Mouse (Mus musculus) midbrain, embryonic 12.5 days (tissue): ENCODE measurements around the gene Cd3eap. TPM values are rescaled to one million over a fixed set of nuclear protein-coding genes. Genes with fewer than 3 reads are reported as not detected.

Experiments used
- ATAC-seq: fragments of 200-750 bp; cut with Nextera tagmentation; 2 replicates; pipeline ENCODE4 v1.8.0; 2017; ENCODE audit warnings: low read depth, moderate TSS enrichment, moderate library complexity; ENCODE audit not compliant: low FRiP score
- H3K27ac ChIP-seq: fragments of 300-500 bp; sonication (generic); replicated peaks from 2 replicates; pipeline ENCODE4 v1.5.1; 2016; ENCODE audit warnings: mild to moderate bottlenecking
- H3K27me3 ChIP-seq: fragments of 300-500 bp; sonication (generic); 2 replicates; pipeline ENCODE4 v1.6.1; 2016; ENCODE audit warnings: mild to moderate bottlenecking
- H3K36me3 ChIP-seq: fragments of 300-500 bp; sonication (generic); 2 replicates; pipeline ENCODE4 v1.6.1; 2016
- H3K4me1 ChIP-seq: fragments of 300-500 bp; sonication (generic); 2 replicates; pipeline ENCODE4 v1.6.1; 2016
- H3K4me2 ChIP-seq: fragments of 300-500 bp; sonication (generic); replicated peaks from 2 replicates; pipeline ENCODE4 v1.6.1; 2016; ENCODE audit warnings: mild to moderate bottlenecking, moderate library complexity
- H3K4me3 ChIP-seq: fragments of 300-500 bp; sonication (generic); 2 replicates; pipeline ENCODE4 v1.5.1; 2016; ENCODE audit warnings: mild to moderate bottlenecking
- H3K9ac ChIP-seq: fragments of 300-500 bp; sonication (generic); replicated peaks from 2 replicates; pipeline ENCODE4 v1.6.1; 2016; ENCODE audit warnings: mild to moderate bottlenecking, moderate library complexity
- H3K9me3 ChIP-seq: fragments of 300-500 bp; sonication (generic); 2 replicates; pipeline ENCODE4 v1.6.1; 2016; ENCODE audit warnings: mild to moderate bottlenecking
- WGBS: fragments of 180-500 bp; shearing (Covaris S2); methylation state at CpG from one replicate; pipeline ENCODE4 v1.1.7; 2016; 5-methylcytosine and 5-hydroxymethylcytosine counted together
- polyA plus RNA-seq: library from polyadenylated mRNA; unstranded; fragments of >200 nt; fragmentation: Nextera tagmentation; extraction: Ambion mirVana; gene quantifications from 2 replicates; pipeline ENCODE4 v1.2.1, GENCODE M21; 2016

Cd3eap gene
- polyA plus RNA-seq, 1 experiment from 2014 or later: 19.1 TPM

GRCm38 (mm10) chr7:19326359-19326758 is 32.9 kb downstream of the Cd3eap start:
- Histone ChIP-seq H3K27me3 (peaks cover 17% of the 10 kb centered on the region), H3K4me2 (peak overlapping the region; percentile 56), H3K9me3 (no peaks in the 10 kb centered on the region), H3K36me3 (no peaks in the 10 kb centered on the region), H3K27ac (peak overlapping the region; percentile 31), H3K9ac (0 out of 2 replicates have a peak overlapping the region, but pooled peaks have one; percentile 28), H3K4me1 (peaks cover 19% of the 10 kb centered on the region), H3K4me3 (peak overlapping the region; percentile 35)
- peak; percentile 75 for ATAC-seq
- WGBS: under 1% methylated on average over 20 of the region's 20 CpGs

- Histone ChIP-seq H3K4me2 (peak overlapping the region; percentile 56), H3K9ac (no peak overlapping the region), H3K27me3 (peaks cover 13% of the 10 kb centered on the region; the same call in 1 of the 2 replicates), H3K4me3 (no peak overlapping the region), H3K27ac (no peak overlapping the region), H3K4me1 (peaks cover 21% of the 10 kb centered on the region), H3K9me3 (no peaks in the 10 kb centered on the region), H3K36me3 (no peaks in the 10 kb centered on the region)
- ATAC-seq: no peak
- 74% methylated on average over 21 of the region's 21 CpGs for WGBS
Observed at GRCm38 (mm10) chr7:19325262-19326199, 33.8 kb downstream of the Cd3eap start.

GRCm38 (mm10) chr7:19324221-19324620 is 35.1 kb downstream of the Cd3eap start:
- no peak overlapping the region for H3K4me3 ChIP-seq
- H3K9me3 ChIP-seq: no peaks in the 10 kb centered on the region
- no peak for ATAC-seq
- 87% methylated on average over 11 of the region's 11 CpGs for WGBS
- no peaks in the 10 kb centered on the region for H3K36me3 ChIP-seq
- H3K4me2 ChIP-seq: no peak overlapping the region
- peaks cover 32% of the 10 kb centered on the region for H3K4me1 ChIP-seq
- H3K9ac ChIP-seq: no peak overlapping the region
- H3K27ac ChIP-seq: no peak overlapping the region
- H3K27me3 ChIP-seq: peaks cover 16% of the 10 kb centered on the region

GRCm38 (mm10) chr7:19322489-19322888 is 36.8 kb downstream of the Cd3eap start:
- 66% methylated on average over 9 of the region's 9 CpGs for WGBS

GRCm38 (mm10) chr7:19321464-19321863 is 37.8 kb downstream of the Cd3eap start:
- 69% methylated on average over 5 of the region's 5 CpGs for WGBS
- Histone ChIP-seq H3K27me3 (peaks cover 39% of the 10 kb centered on the region), H3K27ac (no peak overlapping the region)

More at GRCm38 (mm10) chr7:19322489-19322888, 36.8 kb downstream of the Cd3eap start:
- H3K4me2 ChIP-seq: no peak overlapping the region
- H3K4me3 ChIP-seq: no peak overlapping the region
- peaks cover 32% of the 10 kb centered on the region for H3K27me3 ChIP-seq
- ATAC-seq: no peak
- peaks cover 34% of the 10 kb centered on the region for H3K4me1 ChIP-seq
- H3K9me3 ChIP-seq: no peaks in the 10 kb centered on the region
- no peaks in the 10 kb centered on the region for H3K36me3 ChIP-seq
- H3K9ac ChIP-seq: no peak overlapping the region
- no peak overlapping the region for H3K27ac ChIP-seq

GRCm38 (mm10) chr7:19320637-19321036 is 38.6 kb downstream of the Cd3eap start:
- H3K27ac ChIP-seq: no peak overlapping the region; the same call in 1 of the 2 replicates
- peak overlapping the region; percentile 48; the same call in 1 of the 2 replicates for H3K4me3 ChIP-seq
- H3K4me1 ChIP-seq: peaks cover 19% of the 10 kb centered on the region
- 43% methylated on average over 7 of the region's 7 CpGs for WGBS
- no peak overlapping the region; the same call in 1 of the 2 replicates for H3K9ac ChIP-seq
- H3K27me3 ChIP-seq: peaks cover 39% of the 10 kb centered on the region
- no peaks in the 10 kb centered on the region for H3K36me3 ChIP-seq
- H3K9me3 ChIP-seq: no peaks in the 10 kb centered on the region
- no peak for ATAC-seq
- peak overlapping the region; percentile 73 for H3K4me2 ChIP-seq

More at GRCm38 (mm10) chr7:19321464-19321863, 37.8 kb downstream of the Cd3eap start:
- Histone ChIP-seq H3K9me3 (no peaks in the 10 kb centered on the region), H3K4me3 (no peak overlapping the region), H3K4me2 (no peak overlapping the region), H3K9ac (no peak overlapping the region), H3K36me3 (no peaks in the 10 kb centered on the region), H3K4me1 (peaks cover 25% of the 10 kb centered on the region)
- ATAC-seq: no peak

GRCm38 (mm10) chr7:19319906-19320305 is 39.4 kb downstream of the Cd3eap start:
- ATAC-seq: peak; percentile 93
- no peak overlapping the region; the same call in 1 of the 2 replicates for H3K27ac ChIP-seq
- H3K27me3 ChIP-seq: peaks cover 43% of the 10 kb centered on the region
- no peaks in the 10 kb centered on the region for H3K9me3 ChIP-seq
- peak overlapping the region; percentile 73 for H3K4me2 ChIP-seq
- peaks cover 19% of the 10 kb centered on the region for H3K4me1 ChIP-seq
- H3K4me3 ChIP-seq: peak overlapping the region; percentile 48
- peak overlapping the region; percentile 51; the same call in 1 of the 2 replicates for H3K9ac ChIP-seq
- H3K36me3 ChIP-seq: no peaks in the 10 kb centered on the region
- under 1% methylated on average over 41 of the region's 41 CpGs for WGBS

GRCm38 (mm10) chr7:19319458-19319857 is 39.8 kb downstream of the Cd3eap start:
- Histone ChIP-seq H3K9me3 (no peaks in the 10 kb centered on the region), H3K36me3 (no peaks in the 10 kb centered on the region), H3K27ac (0 out of 2 replicates have a peak overlapping the region, but pooled peaks have one; percentile 11), H3K9ac (peak overlapping the region; percentile 51; the same call in 1 of the 2 replicates), H3K4me2 (peak overlapping the region; percentile 73), H3K27me3 (peaks cover 48% of the 10 kb centered on the region), H3K4me3 (peak overlapping the region; percentile 48), H3K4me1 (peaks cover 19% of the 10 kb centered on the region)
- WGBS: 19% methylated on average over 9 of the region's 9 CpGs
- peak; percentile 73 for ATAC-seq

- Histone ChIP-seq H3K4me1 (peaks cover 19% of the 10 kb centered on the region), H3K36me3 (no peaks in the 10 kb centered on the region), H3K27me3 (peaks cover 55% of the 10 kb centered on the region), H3K9ac (no peak overlapping the region), H3K27ac (no peak overlapping the region), H3K4me3 (no peak overlapping the region), H3K9me3 (no peaks in the 10 kb centered on the region), H3K4me2 (no peak overlapping the region)
- no peak for ATAC-seq
- 77% methylated on average over 7 of the region's 7 CpGs for WGBS
Observed at GRCm38 (mm10) chr7:19318676-19319075, 40.6 kb downstream of the Cd3eap start.

GRCm38 (mm10) chr7:19318201-19318600 is 41.1 kb downstream of the Cd3eap start:
- H3K4me1 ChIP-seq: peaks cover 19% of the 10 kb centered on the region
- H3K36me3 ChIP-seq: no peaks in the 10 kb centered on the region
- no peak overlapping the region for H3K4me3 ChIP-seq
- H3K9me3 ChIP-seq: no peaks in the 10 kb centered on the region
- H3K4me2 ChIP-seq: no peak overlapping the region
- H3K27me3 ChIP-seq: peaks cover 55% of the 10 kb centered on the region
- no peak overlapping the region for H3K27ac ChIP-seq
- ATAC-seq: no peak
- H3K9ac ChIP-seq: no peak overlapping the region
- 71% methylated on average over 2 of the region's 2 CpGs for WGBS

- ATAC-seq: no peak
- Histone ChIP-seq H3K27me3 (peaks cover 57% of the 10 kb centered on the region), H3K9me3 (no peaks in the 10 kb centered on the region), H3K27ac (no peak overlapping the region), H3K36me3 (no peaks in the 10 kb centered on the region), H3K4me2 (no peak overlapping the region), H3K9ac (peak overlapping the region; percentile 39; the same call in 1 of the 2 replicates), H3K4me1 (peaks cover 19% of the 10 kb centered on the region), H3K4me3 (no peak overlapping the region)
- 41% methylated on average over 14 of the region's 14 CpGs for WGBS
Observed at GRCm38 (mm10) chr7:19316451-19317161, 42.7 kb downstream of the Cd3eap start.
